Mouse (Mus musculus): ENCODE results near the gene Dkkl1.
A peak's percentile ranks its signal among the peaks of the same experiment; 100 is the strongest.

Gene Dkkl1

GRCm38 (mm10) chr7:45229459-45230203 is 17.7 kb upstream of the Dkkl1 start:
- DNase-seq = no peak

GRCm38 (mm10) chr7:45229046-45229445 is 17.1 kb upstream of the Dkkl1 start:
- DNase-seq = no peak

- DNase-seq = peak in 1 of 2 experiments; percentile 8
These were observed 16.6 kb upstream of the Dkkl1 start for GRCm38 (mm10) chr7:45228548-45228947.

- DNase-seq = peak in 1 of 2 experiments; percentile 5
These were observed 14.5 kb upstream of the Dkkl1 start for GRCm38 (mm10) chr7:45226421-45226820.

- DNase-seq = peak in 1 of 2 experiments; percentile 33
These were observed 12.9 kb upstream of the Dkkl1 start for GRCm38 (mm10) chr7:45224826-45225225.

- no peak for DNase-seq
These were observed 9.7 kb upstream of the Dkkl1 start for GRCm38 (mm10) chr7:45221680-45222079.

- peak; percentile 64 to 77 for DNase-seq
These were observed 4.7 kb upstream of the Dkkl1 start for GRCm38 (mm10) chr7:45216442-45217183.

GRCm38 (mm10) chr7:45215673-45216441 is 3.9 kb upstream of the Dkkl1 start, which contains the start of gene Tead2:
TSS of gene Tead2 (plus strand) at chr7:45215753.
- no peak for DNase-seq

- no peak for DNase-seq
These were observed 1.8 kb upstream of the Dkkl1 start for GRCm38 (mm10) chr7:45213708-45214107.

GRCm38 (mm10) chr7:45212356-45212755 is 409 bp upstream of the Dkkl1 start:
- DNase-seq = no peak

GRCm38 (mm10) chr7:45211070-45211469 is 877 bp downstream of the Dkkl1 start:
- DNase-seq = no peak

- DNase-seq = no peak
These were observed 3.7 kb downstream of the Dkkl1 start for GRCm38 (mm10) chr7:45208260-45208659.

GRCm38 (mm10) chr7:45204380-45205143 is 7.4 kb downstream of the Dkkl1 start, which contains the start of gene Ccdc155:
TSS of gene Ccdc155 (minus strand) at chr7:45204892.
- DNase-seq = peak; percentile 97 to 98

- no peak for DNase-seq
These were observed 9.3 kb downstream of the Dkkl1 start for GRCm38 (mm10) chr7:45202654-45203053.

- DNase-seq = peak in 1 of 2 experiments; percentile 32
These were observed 13.0 kb downstream of the Dkkl1 start for GRCm38 (mm10) chr7:45198961-45199360.

- peak; percentile 95 to 96 for DNase-seq
These were observed 13.5 kb downstream of the Dkkl1 start for GRCm38 (mm10) chr7:45198435-45198834.

GRCm38 (mm10) chr7:45196994-45197393 is 15.0 kb downstream of the Dkkl1 start:
- DNase-seq = no peak

- DNase-seq = no peak
These were observed 15.8 kb downstream of the Dkkl1 start for GRCm38 (mm10) chr7:45196176-45196535.

- peak; percentile 58 to 68 for DNase-seq
These were observed 16.4 kb downstream of the Dkkl1 start for GRCm38 (mm10) chr7:45195341-45196175.

GRCm38 (mm10) chr7:45193871-45194785 is 17.8 kb downstream of the Dkkl1 start:
- peak; percentile 69 to 73 for DNase-seq

Data from cerebellum, postnatal 14 days (tissue).